Mouse (Mus musculus): Measurements from ENCODE around the gene Tob2.

Tob2 gene

GRCm38 (mm10) chr15:81838554-81839235 lies 19.9 kb downstream of the Tob2 start:
- DNase-seq (ENCODE audit: low spot score in 2 of 2), result no peak

- DNase-seq (ENCODE audit: low spot score in 2 of 2), result no peak
Measured at GRCm38 (mm10) chr15:81836966-81837920, 21.4 kb downstream of the Tob2 start.

GRCm38 (mm10) chr15:81836124-81836821 lies 22.3 kb downstream of the Tob2 start:
- peak; percentile 88 to 94 for DNase-seq (ENCODE audit: low spot score in 2 of 2)

GRCm38 (mm10) chr15:81835007-81835880 lies 23.4 kb downstream of the Tob2 start:
- DNase-seq (ENCODE audit: low spot score in 2 of 2), result no peak

GRCm38 (mm10) chr15:81834171-81834841 lies 24.3 kb downstream of the Tob2 start:
- DNase-seq (ENCODE audit: low spot score in 2 of 2), result no peak

- no peak for DNase-seq (ENCODE audit: low spot score in 2 of 2)
Measured at GRCm38 (mm10) chr15:81833481-81833880, 25.1 kb downstream of the Tob2 start.

- no peak for DNase-seq (ENCODE audit: low spot score in 2 of 2)
Measured at GRCm38 (mm10) chr15:81832219-81832618, 26.4 kb downstream of the Tob2 start.

GRCm38 (mm10) chr15:81831136-81831825 lies 27.3 kb downstream of the Tob2 start:
- DNase-seq (ENCODE audit: low spot score in 2 of 2), result peak; percentile 73 to 78

GRCm38 (mm10) chr15:81830530-81830929 lies 28.1 kb downstream of the Tob2 start:
- no peak for DNase-seq (ENCODE audit: low spot score in 2 of 2)

- DNase-seq (ENCODE audit: low spot score in 2 of 2), result no peak
Measured at GRCm38 (mm10) chr15:81829208-81829580, 29.4 kb downstream of the Tob2 start.

GRCm38 (mm10) chr15:81828426-81829207 lies 30.0 kb downstream of the Tob2 start:
- DNase-seq (ENCODE audit: low spot score in 2 of 2), result no peak

GRCm38 (mm10) chr15:81824832-81825231 lies 33.8 kb downstream of the Tob2 start:
- no peak for DNase-seq (ENCODE audit: low spot score in 2 of 2)

GRCm38 (mm10) chr15:81822631-81823030 lies 36.0 kb downstream of the Tob2 start:
- no peak for DNase-seq (ENCODE audit: low spot score in 2 of 2)

- no peak for DNase-seq (ENCODE audit: low spot score in 2 of 2)
Measured at GRCm38 (mm10) chr15:81818404-81818803, 40.2 kb downstream of the Tob2 start.

- no peak for DNase-seq (ENCODE audit: low spot score in 2 of 2)
Measured at GRCm38 (mm10) chr15:81814716-81815370, 43.8 kb downstream of the Tob2 start.

- no peak for DNase-seq (ENCODE audit: low spot score in 2 of 2)
Measured at GRCm38 (mm10) chr15:81813986-81814705, 44.5 kb downstream of the Tob2 start.

- no peak for DNase-seq (ENCODE audit: low spot score in 2 of 2)
Measured at GRCm38 (mm10) chr15:81812696-81813631, 45.6 kb downstream of the Tob2 start.
